Mouse (Mus musculus) G1E (cell line): ENCODE data around the gene Notch2. TPM values are rescaled to one million over a fixed set of nuclear protein-coding genes. Genes with fewer than 3 reads are reported as not detected.

Experiments
- ATAC-seq: 2 replicates; pipeline ENCODE4 v1.8.0; 2016; ENCODE audit warnings: mild to moderate bottlenecking; ENCODE audit not compliant: insufficient number of reproducible peaks, poor library complexity, low FRiP score, severe bottlenecking; ENCODE audit errors: extremely low read depth
- DNase-seq: peaks from one replicate; pipeline ENCODE4 v3.0.0; 2012; ENCODE audit warnings: low spot score
- H3K27me3 ChIP-seq: 2 replicates; pipeline ENCODE4 v1.6.1; 2012; ENCODE audit warnings: mild to moderate bottlenecking, low read length, inconsistent platforms; ENCODE audit not compliant: insufficient read depth
- H3K36me3 ChIP-seq: replicated peaks from 2 replicates; pipeline ENCODE3; 2012; ENCODE audit warnings: mild to moderate bottlenecking, inconsistent platforms
- H3K4me1 ChIP-seq: 2 replicates; pipeline ENCODE4 v1.6.1; 2012; ENCODE audit warnings: low read depth, low read length, inconsistent platforms, mixed read lengths; ENCODE audit not compliant: insufficient read depth
- H3K4me3 ChIP-seq: 2 replicates; pipeline ENCODE4 v1.5.1; 2012; ENCODE audit warnings: low read depth, mild to moderate bottlenecking, inconsistent platforms, low read length, moderate library complexity, mixed read lengths
- H3K9me3 ChIP-seq: replicated peaks from 2 replicates; pipeline ENCODE4 v1.6.1; 2012; ENCODE audit warnings: inconsistent platforms
- CTCF ChIP-seq: IDR thresholded peaks from 2 replicates; pipeline ENCODE4 v1.5.1; 2012; ENCODE audit warnings: low read depth, low read length, inconsistent platforms, mixed read lengths
- GATA1 ChIP-seq: IDR thresholded peaks from 2 replicates; pipeline ENCODE4 v1.6.1; 2012; ENCODE audit warnings: borderline replicate concordance, low read length, inconsistent platforms, mixed read lengths
- GATA2 ChIP-seq: IDR thresholded peaks from 2 replicates; pipeline ENCODE4 v1.6.1; 2012; ENCODE audit warnings: low read depth, low read length, inconsistent platforms, borderline replicate concordance
- POLR2AphosphoS5 ChIP-seq: IDR thresholded peaks from 2 replicates; pipeline ENCODE4 v1.6.1; 2012; ENCODE audit warnings: low read depth, low read length, inconsistent platforms; ENCODE audit not compliant: insufficient replicate concordance
- TAL1 ChIP-seq: conservative IDR thresholded peaks from 2 replicates; pipeline ENCODE4 v1.6.1; 2012; ENCODE audit warnings: low read depth, low read length, inconsistent platforms, mixed read lengths
- polyA plus RNA-seq: library from polyadenylated mRNA; stranded (reverse); fragments of >175 nt; gene quantifications from 2 replicates; pipeline ENCODE4 v1.2.3, GENCODE M21; 2012
- total RNA-seq, 2 experiments: library from RNA; stranded (forward) in 1 of 2; stranded (reverse) in 1 of 2; fragments of 200-1000 nt in 1 of 2; fragments of >200 nt in 1 of 2; fragmentation: Nextera tagmentation in 1 of 2; gene quantifications; 2 replicates each; pipeline ENCODE4 v1.2.3; 2014 to 2017

The Notch2 gene
- total and polyA plus RNA-seq, 3 experiments = under 0.01 TPM; not detected in 2

- Histone ChIP-seq H3K4me3 (no peak overlapping the region), H3K9me3 (peaks cover 75% of the 10 kb centered on the region), H3K36me3 (no peaks in the 10 kb centered on the region), H3K27me3 (no peaks in the 10 kb centered on the region), H3K4me1 (no peaks in the 10 kb centered on the region)
- no peak for ATAC-seq
- DNase-seq = no peak
- TF ChIP-seq GATA1 (no peak), GATA2 (no peak), POLR2AphosphoS5 (no peak), TAL1 (no peak), CTCF (no peak)
Measured at GRCm38 (mm10) chr3:98092680-98093370, 79.5 kb downstream of the Notch2 start.

- H3K4me3 ChIP-seq = no peak overlapping the region
- ATAC-seq (no peak), DNase-seq (no peak)
- H3K4me1 ChIP-seq = no peaks in the 10 kb centered on the region
- peaks cover 77% of the 10 kb centered on the region for H3K9me3 ChIP-seq
- TF ChIP-seq TAL1 = no peak
- TF ChIP-seq CTCF = no peak
- no peak for TF ChIP-seq POLR2AphosphoS5
- no peak for TF ChIP-seq GATA2
- TF ChIP-seq GATA1 = no peak
- H3K27me3 ChIP-seq = no peaks in the 10 kb centered on the region
- no peaks in the 10 kb centered on the region for H3K36me3 ChIP-seq
Measured at GRCm38 (mm10) chr3:98093954-98094353, 80.6 kb downstream of the Notch2 start.

- Histone ChIP-seq H3K4me1 (no peaks in the 10 kb centered on the region), H3K27me3 (no peaks in the 10 kb centered on the region), H3K9me3 (peaks cover 79% of the 10 kb centered on the region), H3K4me3 (no peak overlapping the region), H3K36me3 (no peaks in the 10 kb centered on the region)
- ATAC-seq (no peak), DNase-seq (no peak)
- TF ChIP-seq TAL1 (no peak), CTCF (no peak), GATA1 (no peak), GATA2 (no peak), POLR2AphosphoS5 (no peak)
Measured at GRCm38 (mm10) chr3:98094629-98095583, 81.6 kb downstream of the Notch2 start.

- no peaks in the 10 kb centered on the region for H3K4me1 ChIP-seq
- no peak overlapping the region; the same call in 1 of the 2 replicates for H3K4me3 ChIP-seq
- DNase-seq = no peak
- no peaks in the 10 kb centered on the region for H3K36me3 ChIP-seq
- H3K27me3 ChIP-seq = no peaks in the 10 kb centered on the region
- TF ChIP-seq TAL1 = no peak
- no peak for TF ChIP-seq GATA2
- TF ChIP-seq CTCF = no peak
- no peak for TF ChIP-seq GATA1
- TF ChIP-seq POLR2AphosphoS5 = no peak
- peaks cover 84% of the 10 kb centered on the region for H3K9me3 ChIP-seq
- no peak for ATAC-seq
Measured at GRCm38 (mm10) chr3:98096981-98097380, 83.7 kb downstream of the Notch2 start.

- H3K4me3 ChIP-seq = no peak overlapping the region
- H3K9me3 ChIP-seq = peaks cover 86% of the 10 kb centered on the region
- TF ChIP-seq GATA2 (no peak), TAL1 (no peak), CTCF (no peak), GATA1 (no peak), POLR2AphosphoS5 (no peak)
- H3K36me3 ChIP-seq = no peaks in the 10 kb centered on the region
- no peaks in the 10 kb centered on the region for H3K27me3 ChIP-seq
- DNase-seq (no peak), ATAC-seq (no peak)
- H3K4me1 ChIP-seq = no peaks in the 10 kb centered on the region
Measured at GRCm38 (mm10) chr3:98098676-98099075, 85.3 kb downstream of the Notch2 start.

GRCm38 (mm10) chr3:98099287-98099686 is 86.0 kb downstream of the Notch2 start:
- Histone ChIP-seq H3K4me1 (no peaks in the 10 kb centered on the region), H3K9me3 (peaks cover 88% of the 10 kb centered on the region), H3K36me3 (no peaks in the 10 kb centered on the region), H3K27me3 (no peaks in the 10 kb centered on the region), H3K4me3 (no peak overlapping the region)
- TF ChIP-seq GATA1 = no peak
- no peak for TF ChIP-seq GATA2
- no peak for TF ChIP-seq CTCF
- TF ChIP-seq POLR2AphosphoS5 = no peak
- no peak for TF ChIP-seq TAL1
- no peak for DNase-seq
- ATAC-seq = no peak
